Mouse (Mus musculus) neural tube, embryonic 14.5 days (tissue): ENCODE results near the gene Sorbs1. TPM values are rescaled to one million over a fixed set of nuclear protein-coding genes. Genes with fewer than 3 reads are reported as not detected.
A peak's percentile ranks its signal among the peaks of the same experiment; 100 is the strongest.

Experiments
- ATAC-seq: fragments of 200-750 bp; cut with Nextera tagmentation; 2 replicates; pipeline ENCODE4 v1.8.0; 2017; ENCODE audit warnings: low read depth, mild to moderate bottlenecking, moderate TSS enrichment, moderate library complexity
- H3K27ac ChIP-seq: fragments of 300-500 bp; sonication (generic); 2 replicates; pipeline ENCODE4 v1.5.1; 2014; ENCODE audit warnings: low read depth, mild to moderate bottlenecking, control low read depth, low read length, moderate library complexity, mixed read lengths
- H3K27me3 ChIP-seq: fragments of 300-500 bp; sonication (generic); 2 replicates; pipeline ENCODE4 v1.6.1; 2014; ENCODE audit warnings: low read length; ENCODE audit not compliant: control insufficient read depth, insufficient read depth
- H3K36me3 ChIP-seq: fragments of 300-500 bp; sonication (generic); 2 replicates; pipeline ENCODE4 v1.6.1; 2014; ENCODE audit warnings: low read length, mixed read lengths; ENCODE audit not compliant: control insufficient read depth, insufficient read depth
- H3K4me1 ChIP-seq: fragments of 300-500 bp; sonication (generic); 2 replicates; pipeline ENCODE4 v1.6.1; 2014; ENCODE audit warnings: low read length; ENCODE audit not compliant: control insufficient read depth, insufficient read depth
- H3K4me2 ChIP-seq: fragments of 300-500 bp; sonication (generic); 2 replicates; pipeline ENCODE4 v1.6.1; 2014; ENCODE audit warnings: mild to moderate bottlenecking, low read depth, low read length, control low read depth
- H3K4me3 ChIP-seq: fragments of 300-500 bp; sonication (generic); 2 replicates; pipeline ENCODE4 v1.5.1; 2014; ENCODE audit warnings: low read depth, low read length, control low read depth, mixed read lengths
- H3K9ac ChIP-seq: fragments of 300-500 bp; sonication (generic); replicated peaks from 2 replicates; pipeline ENCODE4 v1.6.1; 2014; ENCODE audit warnings: low read depth, mild to moderate bottlenecking, control low read depth, low read length, mixed read lengths
- H3K9me3 ChIP-seq: fragments of 300-500 bp; sonication (generic); 2 replicates; pipeline ENCODE4 v1.6.1; 2016; ENCODE audit warnings: low read length; ENCODE audit not compliant: control insufficient read depth
- WGBS: fragments of 180-500 bp; shearing (Covaris S2); extraction: QIAGEN DNeasy Blood & Tissue Kit; methylation state at CpG from one replicate; pipeline ENCODE4 v1.1.7; 2014; 5-methylcytosine and 5-hydroxymethylcytosine counted together
- polyA plus RNA-seq: library from polyadenylated mRNA; unstranded; fragments of >200 nt; fragmentation: Nextera tagmentation; extraction: Ambion mirVana; gene quantifications from 2 replicates; pipeline ENCODE4 v1.2.1, GENCODE M21; 2014

Gene Sorbs1
- polyA plus RNA-seq, 1 experiment from 2014 or later: 117 TPM

GRCm38 (mm10) chr19:40523431-40524005 lies 9.9 kb upstream of the Sorbs1 start:
- 52% methylated on average over 8 of the region's 8 CpGs for WGBS
- Histone ChIP-seq H3K4me1 (no peaks in the 10 kb centered on the region), H3K27ac (peak overlapping the region; percentile 22; the same call in 1 of the 2 replicates), H3K36me3 (no peaks in the 10 kb centered on the region), H3K9ac (no peak overlapping the region), H3K4me2 (no peak overlapping the region), H3K27me3 (no peaks in the 10 kb centered on the region), H3K4me3 (no peak overlapping the region), H3K9me3 (no peaks in the 10 kb centered on the region)
- no peak for ATAC-seq

DNA sequence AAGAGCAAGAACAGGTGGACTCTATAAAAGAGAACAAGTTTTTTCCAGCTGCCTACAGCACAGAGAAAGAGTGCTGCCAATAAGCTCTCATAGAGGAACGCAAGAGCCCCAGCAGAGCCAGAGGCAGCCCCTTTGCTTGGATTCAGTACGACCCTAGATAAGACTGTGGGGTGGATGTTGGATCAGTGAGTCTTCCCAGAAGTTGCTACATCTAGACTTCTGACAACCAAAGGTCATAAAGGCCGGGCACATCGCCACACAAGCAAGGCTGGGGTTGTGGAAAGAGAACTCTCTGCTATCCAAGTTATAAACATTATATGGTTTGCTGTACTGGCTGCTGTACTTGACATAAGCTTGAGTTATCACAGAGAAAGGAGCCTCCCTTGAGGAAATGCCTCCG lies 6.8 kb upstream of the Sorbs1 start:
- WGBS: 89% methylated on average over 5 of the region's 5 CpGs
- Histone ChIP-seq H3K27ac (no peak overlapping the region), H3K4me3 (no peak overlapping the region), H3K4me1 (no peaks in the 10 kb centered on the region), H3K27me3 (no peaks in the 10 kb centered on the region), H3K9me3 (no peaks in the 10 kb centered on the region), H3K4me2 (no peak overlapping the region), H3K36me3 (no peaks in the 10 kb centered on the region), H3K9ac (no peak overlapping the region)
- no peak for ATAC-seq

- H3K4me3 ChIP-seq: no peak overlapping the region
- H3K4me2 ChIP-seq: no peak overlapping the region
- no peaks in the 10 kb centered on the region for H3K4me1 ChIP-seq
- no peak overlapping the region for H3K9ac ChIP-seq
- no peaks in the 10 kb centered on the region for H3K9me3 ChIP-seq
- WGBS: 62% methylated on average over 1 of the region's 1 CpGs
- no peaks in the 10 kb centered on the region for H3K27me3 ChIP-seq
- no peak overlapping the region for H3K27ac ChIP-seq
- no peaks in the 10 kb centered on the region for H3K36me3 ChIP-seq
- ATAC-seq: no peak
Observed at GRCm38 (mm10) chr19:40518706-40519105, 5.1 kb upstream of the Sorbs1 start.

DNA sequence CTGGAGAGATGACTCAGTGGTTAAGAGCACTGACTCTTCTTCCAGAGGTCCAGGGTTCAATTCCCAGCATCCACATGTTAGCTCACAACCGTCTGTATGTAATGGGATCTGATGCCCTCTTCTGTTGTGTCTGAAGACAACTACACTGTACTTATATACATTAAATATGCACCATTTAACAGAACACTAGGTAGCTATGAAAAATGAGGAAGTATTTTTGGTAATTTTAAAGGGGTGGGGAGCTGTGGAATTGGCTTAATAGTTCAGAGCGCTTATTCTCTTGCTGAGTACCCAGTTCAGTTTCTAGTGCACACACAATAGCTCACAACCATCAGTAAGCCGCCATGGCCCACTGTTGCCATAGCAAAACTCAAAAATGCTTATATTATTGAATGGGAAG lies 2.0 kb upstream of the Sorbs1 start:
- Histone ChIP-seq H3K4me2 (no peak overlapping the region), H3K27ac (no peak overlapping the region), H3K4me1 (peaks cover 14% of the 10 kb centered on the region), H3K4me3 (no peak overlapping the region), H3K36me3 (no peaks in the 10 kb centered on the region), H3K27me3 (no peaks in the 10 kb centered on the region), H3K9ac (no peak overlapping the region), H3K9me3 (no peaks in the 10 kb centered on the region)
- ATAC-seq: no peak
- WGBS: 93% methylated on average over 3 of the region's 3 CpGs

DNA sequence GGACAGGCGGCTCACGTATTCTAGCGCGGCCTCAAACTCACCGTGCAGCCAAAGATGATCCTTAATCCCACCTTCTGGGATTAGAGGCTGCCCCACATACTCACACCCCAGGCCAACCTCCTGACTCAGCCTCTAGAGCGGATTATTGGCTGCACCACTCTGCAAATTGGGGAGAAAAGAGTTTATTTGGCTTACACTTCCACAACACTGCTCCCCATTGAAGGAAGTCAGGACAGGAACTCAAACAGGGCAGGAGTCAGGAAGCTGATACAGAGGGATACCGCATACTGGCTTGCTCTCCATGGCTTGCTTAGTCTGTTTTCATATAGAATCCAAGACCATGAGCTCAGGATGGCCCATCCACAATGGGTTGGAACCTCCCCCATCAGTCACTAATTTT lies 797 bp upstream of the Sorbs1 start:
- ATAC-seq: no peak
- WGBS: 88% methylated on average over 7 of the region's 7 CpGs

GRCm38 (mm10) chr19:40512500-40513421 lies 818 bp downstream of the Sorbs1 start:
- H3K4me3 ChIP-seq: peak overlapping the region; percentile 63
- H3K27ac ChIP-seq: peak overlapping the region; percentile 88
- H3K36me3 ChIP-seq: no peaks in the 10 kb centered on the region
- no peaks in the 10 kb centered on the region for H3K27me3 ChIP-seq
- H3K9me3 ChIP-seq: no peaks in the 10 kb centered on the region
- peak; percentile 58 for ATAC-seq
- WGBS: 1% methylated on average over 34 of the region's 34 CpGs
- peak overlapping the region; percentile 83 for H3K9ac ChIP-seq
- peaks cover 24% of the 10 kb centered on the region for H3K4me1 ChIP-seq
- H3K4me2 ChIP-seq: peak overlapping the region; percentile 78

More for the DNA sequence above, 797 bp upstream of the Sorbs1 start:
- Histone ChIP-seq H3K36me3 (no peaks in the 10 kb centered on the region), H3K9ac (no peak overlapping the region), H3K4me1 (peaks cover 24% of the 10 kb centered on the region), H3K4me3 (no peak overlapping the region; the same call in 1 of the 2 replicates), H3K9me3 (no peaks in the 10 kb centered on the region), H3K4me2 (no peak overlapping the region), H3K27me3 (no peaks in the 10 kb centered on the region), H3K27ac (no peak overlapping the region)

- Histone ChIP-seq H3K36me3 (no peaks in the 10 kb centered on the region), H3K27ac (no peak overlapping the region; the same call in 1 of the 2 replicates), H3K9me3 (no peaks in the 10 kb centered on the region), H3K9ac (peak overlapping the region; percentile 83), H3K4me2 (peak overlapping the region; percentile 78), H3K4me1 (peaks cover 24% of the 10 kb centered on the region), H3K4me3 (peak overlapping the region; percentile 63), H3K27me3 (no peaks in the 10 kb centered on the region)
- 11% methylated on average over 5 of the region's 5 CpGs for WGBS
- ATAC-seq: no peak
Observed at GRCm38 (mm10) chr19:40511679-40512309, 1.8 kb downstream of the Sorbs1 start.

GRCm38 (mm10) chr19:40511100-40511439 lies 2.5 kb downstream of the Sorbs1 start:
- Histone ChIP-seq H3K36me3 (no peaks in the 10 kb centered on the region), H3K4me3 (peak overlapping the region; percentile 63), H3K27ac (peak overlapping the region; percentile 34; the same call in 1 of the 2 replicates), H3K9me3 (no peaks in the 10 kb centered on the region), H3K9ac (peak overlapping the region; percentile 83; the same call in 1 of the 2 replicates), H3K4me2 (peak overlapping the region; percentile 78), H3K4me1 (peaks cover 24% of the 10 kb centered on the region), H3K27me3 (no peaks in the 10 kb centered on the region)
- 49% methylated on average over 8 of the region's 8 CpGs for WGBS
- no peak for ATAC-seq
